Mouse (Mus musculus) spleen, adult 2 months (tissue): Measurements from ENCODE around the gene Pnpla2.

Experiments
- CTCF ChIP-seq: fragments of 200-500 bp; IDR thresholded peaks from 2 replicates; pipeline ENCODE4 v1.5.1; 2011; ENCODE audit warnings: mild to moderate bottlenecking, inconsistent platforms; ENCODE audit not compliant: insufficient read depth, insufficient read length, insufficient replicate concordance; ENCODE audit errors: extremely low read depth
- POLR2A ChIP-seq: fragments of 200-500 bp; IDR thresholded peaks from 2 replicates; pipeline ENCODE4 v1.6.1; 2011; ENCODE audit warnings: low read depth, low read length, inconsistent platforms

DNA sequence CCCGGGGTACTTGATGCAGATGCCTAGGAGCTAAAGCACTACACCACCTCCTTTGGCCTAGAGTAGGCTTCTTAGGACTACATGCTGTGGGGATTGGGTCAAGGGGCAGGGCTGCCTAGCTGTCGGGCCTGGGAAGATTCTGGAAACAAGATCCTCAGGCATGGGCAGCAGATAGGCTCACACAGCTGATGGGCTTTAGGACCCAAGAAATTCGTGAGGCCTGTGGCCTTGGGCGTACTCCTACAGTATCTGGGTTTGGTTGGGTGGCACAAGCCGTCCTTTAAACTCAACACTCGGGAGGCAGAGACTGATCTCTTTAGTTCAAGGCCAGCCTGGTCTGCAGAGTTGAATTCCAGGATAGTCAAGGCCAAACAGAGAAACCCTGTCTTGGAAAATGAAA is 17.2 kb downstream of the Pnpla2 start:
- no peak for TF ChIP-seq CTCF
- TF ChIP-seq POLR2A: no peak
